Mouse (Mus musculus) embryonic facial prominence, embryonic 12.5 days (tissue): Measurements from ENCODE around the gene Pde4b. TPM values are rescaled to one million over a fixed set of nuclear protein-coding genes. Genes with fewer than 3 reads are reported as not detected.

ENCODE experiments used
- ATAC-seq: fragments of 200-750 bp; cut with Nextera tagmentation; 2 replicates; pipeline ENCODE4 v1.8.0; 2017; ENCODE audit not compliant: insufficient number of reproducible peaks, insufficient read depth, low FRiP score, low TSS enrichment
- H3K27ac ChIP-seq: fragments of 300-500 bp; sonication (generic); 2 replicates; pipeline ENCODE4 v1.5.1; 2016; ENCODE audit warnings: mild to moderate bottlenecking
- H3K27me3 ChIP-seq: fragments of 300-500 bp; sonication (generic); 2 replicates; pipeline ENCODE4 v1.6.1; 2016; ENCODE audit warnings: mild to moderate bottlenecking, moderate library complexity
- H3K36me3 ChIP-seq: fragments of 300-500 bp; sonication (generic); 2 replicates; pipeline ENCODE4 v1.6.1; 2016; ENCODE audit warnings: mild to moderate bottlenecking
- H3K4me1 ChIP-seq: fragments of 300-500 bp; sonication (generic); 2 replicates; pipeline ENCODE4 v1.6.1; 2016
- H3K4me2 ChIP-seq: fragments of 300-500 bp; sonication (generic); replicated peaks from 2 replicates; pipeline ENCODE4 v1.6.1; 2016; ENCODE audit warnings: mild to moderate bottlenecking, moderate library complexity
- H3K4me3 ChIP-seq: fragments of 300-500 bp; sonication (generic); 2 replicates; pipeline ENCODE4 v1.5.1; 2016; ENCODE audit warnings: mild to moderate bottlenecking
- H3K9ac ChIP-seq: fragments of 300-500 bp; sonication (generic); 2 replicates; pipeline ENCODE4 v1.6.1; 2016; ENCODE audit warnings: mild to moderate bottlenecking, moderate library complexity
- H3K9me3 ChIP-seq: fragments of 300-500 bp; sonication (generic); 2 replicates; pipeline ENCODE4 v1.6.1; 2016; ENCODE audit warnings: mild to moderate bottlenecking, moderate library complexity
- WGBS: fragments of 180-500 bp; shearing (Covaris S2); methylation state at CpG from one replicate; pipeline ENCODE4 v1.1.7; 2016; 5-methylcytosine and 5-hydroxymethylcytosine counted together
- polyA plus RNA-seq: library from polyadenylated mRNA; unstranded; fragments of >200 nt; fragmentation: Nextera tagmentation; extraction: Ambion mirVana; gene quantifications from 2 replicates; pipeline ENCODE4 v1.2.1, GENCODE M21; 2016

The Pde4b gene
- polyA plus RNA-seq, 1 experiment from 2014 or later = 11.1 TPM

GRCm38 (mm10) chr4:102635944-102636343 lies 548.6 kb downstream of the Pde4b start:
- ATAC-seq = no peak
- no peak overlapping the region for H3K27ac ChIP-seq
- H3K9ac ChIP-seq = no peak overlapping the region
- 76% methylated on average over 8 of the region's 8 CpGs for WGBS
- H3K9me3 ChIP-seq = no peaks in the 10 kb centered on the region
- no peaks in the 10 kb centered on the region for H3K36me3 ChIP-seq
- no peak overlapping the region for H3K4me3 ChIP-seq
- no peaks in the 10 kb centered on the region for H3K27me3 ChIP-seq
- H3K4me1 ChIP-seq = no peaks in the 10 kb centered on the region
- H3K4me2 ChIP-seq = no peak overlapping the region

GRCm38 (mm10) chr4:102637348-102637910 lies 550.1 kb downstream of the Pde4b start:
- Histone ChIP-seq H3K9me3 (no peaks in the 10 kb centered on the region), H3K36me3 (no peaks in the 10 kb centered on the region), H3K27ac (no peak overlapping the region), H3K4me2 (no peak overlapping the region), H3K27me3 (no peaks in the 10 kb centered on the region), H3K4me3 (no peak overlapping the region), H3K4me1 (no peaks in the 10 kb centered on the region), H3K9ac (no peak overlapping the region)
- whole genome bisulfite sequencing = 62% methylated on average over 4 of the region's 4 CpGs
- no peak for ATAC-seq

GRCm38 (mm10) chr4:102640942-102641341 lies 553.6 kb downstream of the Pde4b start:
- Histone ChIP-seq H3K9ac (no peak overlapping the region), H3K27me3 (no peaks in the 10 kb centered on the region), H3K4me2 (no peak overlapping the region), H3K27ac (no peak overlapping the region), H3K4me1 (no peaks in the 10 kb centered on the region), H3K9me3 (no peaks in the 10 kb centered on the region), H3K4me3 (no peak overlapping the region), H3K36me3 (no peaks in the 10 kb centered on the region)
- WGBS = 85% methylated on average over 4 of the region's 4 CpGs
- ATAC-seq = no peak

GRCm38 (mm10) chr4:102644062-102644461 lies 556.7 kb downstream of the Pde4b start:
- Histone ChIP-seq H3K9me3 (no peaks in the 10 kb centered on the region), H3K4me1 (no peaks in the 10 kb centered on the region), H3K4me3 (no peak overlapping the region), H3K4me2 (no peak overlapping the region), H3K36me3 (no peaks in the 10 kb centered on the region), H3K27me3 (no peaks in the 10 kb centered on the region), H3K9ac (no peak overlapping the region), H3K27ac (no peak overlapping the region)
- ATAC-seq = no peak
- WGBS = 78% methylated on average over 6 of the region's 6 CpGs

- Histone ChIP-seq H3K27ac (no peak overlapping the region), H3K4me3 (no peak overlapping the region), H3K9ac (no peak overlapping the region), H3K36me3 (no peaks in the 10 kb centered on the region), H3K9me3 (no peaks in the 10 kb centered on the region), H3K4me1 (no peaks in the 10 kb centered on the region), H3K4me2 (no peak overlapping the region), H3K27me3 (no peaks in the 10 kb centered on the region)
- ATAC-seq = no peak
- WGBS = 55% methylated on average over 2 of the region's 2 CpGs
Observed at GRCm38 (mm10) chr4:102647056-102647455, 559.7 kb downstream of the Pde4b start.

- H3K27me3 ChIP-seq = no peaks in the 10 kb centered on the region
- H3K9ac ChIP-seq = no peak overlapping the region
- H3K4me1 ChIP-seq = no peaks in the 10 kb centered on the region
- no peaks in the 10 kb centered on the region for H3K36me3 ChIP-seq
- no peak for ATAC-seq
- H3K4me2 ChIP-seq = no peak overlapping the region
- WGBS = 80% methylated on average over 7 of the region's 7 CpGs
- no peak overlapping the region for H3K27ac ChIP-seq
- H3K9me3 ChIP-seq = no peaks in the 10 kb centered on the region
- no peak overlapping the region for H3K4me3 ChIP-seq
Observed at GRCm38 (mm10) chr4:102655331-102655730, 568.0 kb downstream of the Pde4b start.

GRCm38 (mm10) chr4:102656494-102657036 lies 569.2 kb downstream of the Pde4b start:
- no peak for ATAC-seq
- Histone ChIP-seq H3K4me1 (no peaks in the 10 kb centered on the region), H3K9ac (no peak overlapping the region), H3K27ac (no peak overlapping the region), H3K27me3 (no peaks in the 10 kb centered on the region), H3K4me3 (no peak overlapping the region), H3K9me3 (no peaks in the 10 kb centered on the region), H3K36me3 (no peaks in the 10 kb centered on the region), H3K4me2 (no peak overlapping the region)
- WGBS = 17% methylated on average over 3 of the region's 3 CpGs

Other genes starting within 250 kb of the Pde4b start
- gene B020004J07Rik, start 243.5 kb upstream of the Pde4b start, polyA plus RNA-seq = not detected in 2 replicates
- not detected in 2 replicates for gene C130073F10Rik, start 193.8 kb upstream of the Pde4b start, polyA plus RNA-seq
- not detected in 2 replicates for gene Gm12800, start 178.4 kb upstream of the Pde4b start, polyA plus RNA-seq
- not detected in 2 replicates for gene Gm12794, start 147.1 kb upstream of the Pde4b start, polyA plus RNA-seq
- not detected in 2 replicates for gene Gm12790, start 106.5 kb upstream of the Pde4b start, polyA plus RNA-seq
- gene Gm12789, start 100.9 kb upstream of the Pde4b start, polyA plus RNA-seq = not detected in 2 replicates